Mouse (Mus musculus): ENCODE measurements around the gene 1700018F24Rik.
"Not testable (repeated sequence)": the region's sequence is repeated elsewhere in the genome, so short reads cannot be mapped to it uniquely, and the experiment has no call there.

1700018F24Rik gene

GRCm38 (mm10) chr5:145042690-145043089, at the start of gene 1700018F24Rik:
TSS of gene 1700018F24Rik (plus strand) at chr5:145042990.
- DNase-seq (ENCODE audit: low spot score): not testable (repeated sequence)

GRCm38 (mm10) chr5:144998491-144998890, 44.3 kb upstream of the 1700018F24Rik start:
- DNase-seq (ENCODE audit: low spot score): no peak

- DNase-seq (ENCODE audit: low spot score): no peak
Observed at GRCm38 (mm10) chr5:145003362-145003761, 39.4 kb upstream of the 1700018F24Rik start.

GRCm38 (mm10) chr5:145004495-145004894, 38.3 kb upstream of the 1700018F24Rik start:
- no peak for DNase-seq (ENCODE audit: low spot score)

GRCm38 (mm10) chr5:145005596-145005995, 37.2 kb upstream of the 1700018F24Rik start:
- no peak for DNase-seq (ENCODE audit: low spot score)

- no peak for DNase-seq (ENCODE audit: low spot score)
Observed at GRCm38 (mm10) chr5:145008878-145009659, 33.7 kb upstream of the 1700018F24Rik start.

GRCm38 (mm10) chr5:145014278-145014677, 28.5 kb upstream of the 1700018F24Rik start:
- no peak for DNase-seq (ENCODE audit: low spot score)

- not testable (repeated sequence) for DNase-seq (ENCODE audit: low spot score)
Observed at GRCm38 (mm10) chr5:145016761-145017160, 26.0 kb upstream of the 1700018F24Rik start.

- DNase-seq (ENCODE audit: low spot score): not testable (repeated sequence)
Observed at GRCm38 (mm10) chr5:145020254-145020653, 22.5 kb upstream of the 1700018F24Rik start.

- not testable (repeated sequence) for DNase-seq (ENCODE audit: low spot score)
Observed at GRCm38 (mm10) chr5:145020712-145021111, 22.1 kb upstream of the 1700018F24Rik start.

GRCm38 (mm10) chr5:145030476-145030875, 12.3 kb upstream of the 1700018F24Rik start:
- not testable (repeated sequence) for DNase-seq (ENCODE audit: low spot score)

- not testable (repeated sequence) for DNase-seq (ENCODE audit: low spot score)
Observed at GRCm38 (mm10) chr5:145032391-145032790, 10.4 kb upstream of the 1700018F24Rik start, which contains the start of gene Gm4871. TSS of gene Gm4871 (minus strand) at chr5:145032754.

- no peak for DNase-seq (ENCODE audit: low spot score)
Observed at GRCm38 (mm10) chr5:145041628-145042027, 1.2 kb upstream of the 1700018F24Rik start.

- DNase-seq (ENCODE audit: low spot score): not testable (repeated sequence)
Observed at GRCm38 (mm10) chr5:145054187-145054586, 11.4 kb downstream of the 1700018F24Rik start.

GRCm38 (mm10) chr5:145057907-145058306, 15.1 kb downstream of the 1700018F24Rik start:
- DNase-seq (ENCODE audit: low spot score): no peak

- DNase-seq (ENCODE audit: low spot score): no peak
Observed at GRCm38 (mm10) chr5:145058722-145059121, 15.9 kb downstream of the 1700018F24Rik start.

- no peak for DNase-seq (ENCODE audit: low spot score)
Observed at GRCm38 (mm10) chr5:145059524-145059923, 16.7 kb downstream of the 1700018F24Rik start.

- DNase-seq (ENCODE audit: low spot score): no peak
Observed at GRCm38 (mm10) chr5:145064765-145065340, 22.1 kb downstream of the 1700018F24Rik start.

- DNase-seq (ENCODE audit: low spot score): no peak
Observed at GRCm38 (mm10) chr5:145068863-145069262, 26.1 kb downstream of the 1700018F24Rik start.

GRCm38 (mm10) chr5:145069707-145070106, 26.9 kb downstream of the 1700018F24Rik start:
- DNase-seq (ENCODE audit: low spot score): peak; percentile 65

- no peak for DNase-seq (ENCODE audit: low spot score)
Observed at GRCm38 (mm10) chr5:145071342-145071741, 28.6 kb downstream of the 1700018F24Rik start.

GRCm38 (mm10) chr5:145075081-145075480, 32.3 kb downstream of the 1700018F24Rik start:
- no peak for DNase-seq (ENCODE audit: low spot score)
